Comparison of ENCODE assay signal across 8 mouse cellular contexts in genomic region chr10:127671276-127671675, GRCm38 (mm10). TPM values are rescaled to one million over a fixed set of nuclear protein-coding genes. Genes with fewer than 3 reads are reported as not detected.
DNase-seq lines count a peak whose midpoint lies in the region; ATAC-seq and TF ChIP-seq lines count a peak whose summit lies in the region.

No protein-coding gene starts in this region.

- no peak overlapping the region for H3K4me2 ChIP-seq in hindbrain, postnatal 0 days (ENCODE audit: low read depth, low read length)
- H3K4me2 ChIP-seq in hindbrain, embryonic 13.5 days: no peak overlapping the region

- no peaks in the 10 kb centered on the region for H3K36me3 ChIP-seq in hindbrain, postnatal 0 days (ENCODE audit: insufficient read depth, low read length)
- no peaks in the 10 kb centered on the region for H3K36me3 ChIP-seq in hindbrain, embryonic 13.5 days

- DNase-seq in hindbrain, postnatal 0 days (ENCODE audit: low spot score): no peak
- DNase-seq in CD4-positive helper T cell, adult 2 months (ENCODE audit: low read depth, low spot score): peak; percentile 63
- DNase-seq in NIH3T3 (ENCODE audit: low read depth): peak; percentile 46
- peak; percentile 81 for DNase-seq in naive thymus-derived CD4-positive, alpha-beta T cell, adult 2 months (ENCODE audit: low read depth)
- DNase-seq in right cerebral cortex, postnatal 4 days: no peak
- DNase-seq in embryo, embryonic 11 days: no peak
- no peak for DNase-seq in gastrocnemius, postnatal 25 days

- H3K4me3 ChIP-seq in hindbrain, postnatal 0 days (ENCODE audit: low read length): no peak overlapping the region
- no peak overlapping the region for H3K4me3 ChIP-seq in hindbrain, embryonic 13.5 days

- H3K4me1 ChIP-seq in hindbrain, postnatal 0 days (ENCODE audit: insufficient read depth, low read length): peaks cover 4% of the 10 kb centered on the region; the same call in 1 of the 2 replicates
- H3K4me1 ChIP-seq in hindbrain, embryonic 13.5 days (replicated peaks): peaks cover 33% of the 10 kb centered on the region

- no peak overlapping the region for H3K9ac ChIP-seq in hindbrain, postnatal 0 days (replicated peaks; ENCODE audit: low read length)
- H3K9ac ChIP-seq in hindbrain, embryonic 13.5 days: no peak overlapping the region

- H3K27ac ChIP-seq in hindbrain, postnatal 0 days: no peak overlapping the region
- no peak overlapping the region for H3K27ac ChIP-seq in hindbrain, embryonic 13.5 days

- peak; percentile 65 for TF ChIP-seq CTCF in hindbrain, postnatal 0 days (IDR thresholded peaks at IDR 0.05; ENCODE audit: low read depth)

- WGBS in hindbrain, postnatal 0 days: 38% methylated on average over 2 of the region's 2 CpGs
- WGBS in hindbrain, embryonic 13.5 days: 48% methylated on average over 2 of the region's 2 CpGs

- H3K9me3 ChIP-seq in hindbrain, postnatal 0 days (ENCODE audit: low read length): no peaks in the 10 kb centered on the region
- H3K9me3 ChIP-seq in hindbrain, embryonic 13.5 days: no peaks in the 10 kb centered on the region

- no peak for ATAC-seq in hindbrain, postnatal 0 days
- no peak for ATAC-seq in hindbrain, embryonic 13.5 days (ENCODE audit: low FRiP score)

- H3K27me3 ChIP-seq in hindbrain, postnatal 0 days (ENCODE audit: insufficient read depth, low read length): 0 out of 2 replicates have a peak, but pooled peaks cover 3% of the 10 kb centered on the region
- peaks cover 35% of the 10 kb centered on the region for H3K27me3 ChIP-seq in hindbrain, embryonic 13.5 days

RNA-seq across cellular contexts. Expression of gene Nab2, which starts 2.9 kb away (rescaled TPM):
- 3.5 and 4.1 TPM in 2 replicates for total RNA-seq in hindbrain, postnatal 0 days (2014; rRNA removed)
- 1.1 and 1.6 TPM in 2 replicates for polyA plus RNA-seq in hindbrain, postnatal 0 days (2015; fragmentation: Nextera tagmentation; extraction: Ambion mirVana)
- 2.3 and 3.3 TPM in 2 replicates for polyA plus RNA-seq in hindbrain, embryonic 13.5 days (2015; fragmentation: Nextera tagmentation; extraction: Ambion mirVana)
- 1 to 10 TPM; 2.5 to 4.7 TPM for total RNA-seq in gastrocnemius, postnatal 25 days (2021)

RNA-seq across cellular contexts. Expression of gene Nemp1, which starts 4.6 kb away (rescaled TPM):
- total RNA-seq in hindbrain, postnatal 0 days (2014; rRNA removed): 2.8 and 4.1 TPM in 2 replicates
- 2.2 and 3.0 TPM in 2 replicates for polyA plus RNA-seq in hindbrain, postnatal 0 days (2015; fragmentation: Nextera tagmentation; extraction: Ambion mirVana)
- 3.9 and 4.0 TPM in 2 replicates for polyA plus RNA-seq in hindbrain, embryonic 13.5 days (2015; fragmentation: Nextera tagmentation; extraction: Ambion mirVana)
- total RNA-seq in gastrocnemius, postnatal 25 days (2021): 1 to 10 TPM; 1.7 to 2.5 TPM

RNA-seq across cellular contexts. Expression of gene Stat6, which starts 28.5 kb away (rescaled TPM):
- 5.3 and 9.5 TPM in 2 replicates for total RNA-seq in hindbrain, postnatal 0 days (2014; rRNA removed)
- polyA plus RNA-seq in hindbrain, postnatal 0 days (2015; fragmentation: Nextera tagmentation; extraction: Ambion mirVana): 4.7 and 5.3 TPM in 2 replicates
- 4.9 and 5.0 TPM in 2 replicates for polyA plus RNA-seq in hindbrain, embryonic 13.5 days (2015; fragmentation: Nextera tagmentation; extraction: Ambion mirVana)
- total RNA-seq in gastrocnemius, postnatal 25 days (2021): 10 to 100 TPM; 16.5 to 21.8 TPM

RNA-seq across cellular contexts. Expression of gene Myo1a, which starts 33.7 kb away (rescaled TPM):
- 0.21 and 0.36 TPM in 2 replicates for total RNA-seq in hindbrain, postnatal 0 days (2014; rRNA removed)
- polyA plus RNA-seq in hindbrain, postnatal 0 days (2015; fragmentation: Nextera tagmentation; extraction: Ambion mirVana): 0.50 and 0.53 TPM in 2 replicates
- 0.43 and 0.74 TPM in 2 replicates for polyA plus RNA-seq in hindbrain, embryonic 13.5 days (2015; fragmentation: Nextera tagmentation; extraction: Ambion mirVana)
- under 1 TPM; 0.10 to 0.21 TPM for total RNA-seq in gastrocnemius, postnatal 25 days (2021)

RNA-seq across cellular contexts. Expression of gene Lrp1, which starts 50.3 kb away (rescaled TPM):
- 245 TPM in 2 replicates for total RNA-seq in hindbrain, postnatal 0 days (2014; rRNA removed)
- polyA plus RNA-seq in hindbrain, postnatal 0 days (2015; fragmentation: Nextera tagmentation; extraction: Ambion mirVana): 73.7 and 75.5 TPM in 2 replicates
- 101 and 108 TPM in 2 replicates for polyA plus RNA-seq in hindbrain, embryonic 13.5 days (2015; fragmentation: Nextera tagmentation; extraction: Ambion mirVana)
- total RNA-seq in gastrocnemius, postnatal 25 days (2021): 10 to 100 TPM; 58.1 to 64.3 TPM

Comparison
In these comparisons a context has a peak if more than half of its experiments do, and no peak if none do; other contexts are left out.
1. DNase-seq: peak in CD4-positive helper T cell, adult 2 months (single experiment), NIH3T3 (single experiment) and naive thymus-derived CD4-positive, alpha-beta T cell, adult 2 months (single experiment); none in hindbrain, postnatal 0 days (single experiment), right cerebral cortex, postnatal 4 days (single experiment), embryo, embryonic 11 days (single experiment) and gastrocnemius, postnatal 25 days (single experiment).